Mouse (Mus musculus): ENCODE measurements around the gene Cib1. TPM values are rescaled to one million over a fixed set of nuclear protein-coding genes. Genes with fewer than 3 reads are reported as not detected.

Cib1 gene
- polyA plus RNA-seq, 1 experiment from 2014 or later, result 53.7 TPM

- Histone ChIP-seq H3K9me3 (replicated peaks; ENCODE audit: control insufficient read depth, low read length) (no peaks in the 10 kb centered on the region), H3K27ac (replicated peaks; ENCODE audit: low read depth, low read length) (no peak overlapping the region), H3K27me3 (ENCODE audit: control insufficient read depth, insufficient read depth, low read length) (no peaks in the 10 kb centered on the region), H3K4me2 (ENCODE audit: low read depth, low read length) (no peak overlapping the region), H3K4me3 (ENCODE audit: low read depth, low read length) (no peak overlapping the region), H3K4me1 (ENCODE audit: control insufficient read depth, insufficient read depth, low read length) (no peaks in the 10 kb centered on the region), H3K36me3 (replicated peaks; ENCODE audit: control insufficient read depth, insufficient read depth, low read depth, low read length) (no peaks in the 10 kb centered on the region), H3K9ac (replicated peaks; ENCODE audit: low read length) (no peak overlapping the region)
- DNase-seq (ENCODE audit: low spot score) (no peak), ATAC-seq (replicated peaks; ENCODE audit: insufficient number of reproducible peaks, low FRiP score, low TSS enrichment, low read depth) (no peak)
- WGBS, result 86% methylated on average over 4 of the region's 4 CpGs
Observed at GRCm38 (mm10) chr7:80210982-80211381, 21.6 kb downstream of the Cib1 start.

GRCm38 (mm10) chr7:80209669-80210068, 22.9 kb downstream of the Cib1 start:
- H3K27ac ChIP-seq (replicated peaks; ENCODE audit: low read depth, low read length), result no peak overlapping the region

GRCm38 (mm10) chr7:80208738-80209430, 23.7 kb downstream of the Cib1 start:
- no peak overlapping the region for H3K4me2 ChIP-seq (ENCODE audit: low read depth, low read length)
- no peaks in the 10 kb centered on the region for H3K9me3 ChIP-seq (replicated peaks; ENCODE audit: control insufficient read depth, low read length)
- H3K9ac ChIP-seq (replicated peaks; ENCODE audit: low read length), result no peak overlapping the region
- H3K4me1 ChIP-seq (ENCODE audit: control insufficient read depth, insufficient read depth, low read length), result no peaks in the 10 kb centered on the region
- ATAC-seq (replicated peaks; ENCODE audit: insufficient number of reproducible peaks, low FRiP score, low TSS enrichment, low read depth), result no peak
- no peak for DNase-seq (ENCODE audit: low spot score)
- no peaks in the 10 kb centered on the region for H3K27me3 ChIP-seq (ENCODE audit: control insufficient read depth, insufficient read depth, low read length)
- no peak overlapping the region for H3K27ac ChIP-seq (replicated peaks; ENCODE audit: low read depth, low read length)
- no peak overlapping the region for H3K4me3 ChIP-seq (ENCODE audit: low read depth, low read length)
- H3K36me3 ChIP-seq (replicated peaks; ENCODE audit: control insufficient read depth, insufficient read depth, low read depth, low read length), result no peaks in the 10 kb centered on the region
- WGBS, result 79% methylated on average over 10 of the region's 10 CpGs

More at GRCm38 (mm10) chr7:80209669-80210068, 22.9 kb downstream of the Cib1 start:
- DNase-seq (ENCODE audit: low spot score) (no peak), ATAC-seq (replicated peaks; ENCODE audit: insufficient number of reproducible peaks, low FRiP score, low TSS enrichment, low read depth) (no peak)
- H3K27me3 ChIP-seq (ENCODE audit: control insufficient read depth, insufficient read depth, low read length), result no peaks in the 10 kb centered on the region
- H3K9ac ChIP-seq (replicated peaks; ENCODE audit: low read length), result no peak overlapping the region
- H3K4me2 ChIP-seq (ENCODE audit: low read depth, low read length), result no peak overlapping the region
- H3K4me1 ChIP-seq (ENCODE audit: control insufficient read depth, insufficient read depth, low read length), result no peaks in the 10 kb centered on the region
- no peaks in the 10 kb centered on the region for H3K9me3 ChIP-seq (replicated peaks; ENCODE audit: control insufficient read depth, low read length)
- no peak overlapping the region for H3K4me3 ChIP-seq (ENCODE audit: low read depth, low read length)
- 77% methylated on average over 6 of the region's 6 CpGs for WGBS
- no peaks in the 10 kb centered on the region for H3K36me3 ChIP-seq (replicated peaks; ENCODE audit: control insufficient read depth, insufficient read depth, low read depth, low read length)

- Histone ChIP-seq H3K4me1 (ENCODE audit: control insufficient read depth, insufficient read depth, low read length) (no peaks in the 10 kb centered on the region), H3K4me2 (ENCODE audit: low read depth, low read length) (no peak overlapping the region), H3K27ac (replicated peaks; ENCODE audit: low read depth, low read length) (no peak overlapping the region), H3K27me3 (ENCODE audit: control insufficient read depth, insufficient read depth, low read length) (no peaks in the 10 kb centered on the region), H3K9me3 (replicated peaks; ENCODE audit: control insufficient read depth, low read length) (no peaks in the 10 kb centered on the region), H3K36me3 (replicated peaks; ENCODE audit: control insufficient read depth, insufficient read depth, low read depth, low read length) (no peaks in the 10 kb centered on the region), H3K4me3 (ENCODE audit: low read depth, low read length) (no peak overlapping the region), H3K9ac (replicated peaks; ENCODE audit: low read length) (no peak overlapping the region)
- peak; percentile 70; the same call in 1 of the 2 replicates for ATAC-seq (replicated peaks; ENCODE audit: insufficient number of reproducible peaks, low FRiP score, low TSS enrichment, low read depth)
- WGBS, result 84% methylated on average over 18 of the region's 18 CpGs
- no peak for DNase-seq (ENCODE audit: low spot score)
Observed at GRCm38 (mm10) chr7:80208026-80208642, 24.5 kb downstream of the Cib1 start.

DNA sequence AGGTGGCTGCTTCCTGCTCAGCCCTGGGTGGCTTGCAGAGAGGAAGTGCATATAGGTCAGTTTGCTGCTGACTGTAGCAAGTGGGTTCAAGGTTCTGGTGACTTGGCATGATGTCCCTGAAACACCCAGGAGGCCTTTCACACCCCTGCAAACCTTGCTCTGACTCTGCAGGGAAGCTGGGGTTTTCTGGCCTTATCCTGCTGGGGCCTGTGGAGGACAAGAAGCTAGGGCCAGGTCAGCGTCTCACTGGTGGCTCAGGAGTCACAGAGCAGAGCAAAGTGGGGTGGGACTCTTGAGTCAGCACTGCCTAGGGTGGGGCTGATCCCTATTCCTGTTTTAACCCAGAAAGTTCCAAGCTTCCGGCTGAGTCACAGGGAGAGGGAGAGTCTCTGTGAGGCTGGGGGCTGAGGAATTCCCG, 25.3 kb downstream of the Cib1 start:
- H3K27me3 ChIP-seq (ENCODE audit: control insufficient read depth, insufficient read depth, low read length), result no peaks in the 10 kb centered on the region
- no peaks in the 10 kb centered on the region for H3K36me3 ChIP-seq (replicated peaks; ENCODE audit: control insufficient read depth, insufficient read depth, low read depth, low read length)
- H3K9ac ChIP-seq (replicated peaks; ENCODE audit: low read length), result no peak overlapping the region
- no peaks in the 10 kb centered on the region for H3K4me1 ChIP-seq (ENCODE audit: control insufficient read depth, insufficient read depth, low read length)
- H3K4me3 ChIP-seq (ENCODE audit: low read depth, low read length), result no peak overlapping the region
- 0 out of 2 replicates have a peak overlapping the region, but pooled peaks have one; percentile 41 for H3K27ac ChIP-seq (replicated peaks; ENCODE audit: low read depth, low read length)
- WGBS, result 58% methylated on average over 3 of the region's 3 CpGs
- ATAC-seq (replicated peaks; ENCODE audit: insufficient number of reproducible peaks, low FRiP score, low TSS enrichment, low read depth) (no peak), DNase-seq (ENCODE audit: low spot score) (no peak)
- no peaks in the 10 kb centered on the region for H3K9me3 ChIP-seq (replicated peaks; ENCODE audit: control insufficient read depth, low read length)
- H3K4me2 ChIP-seq (ENCODE audit: low read depth, low read length), result no peak overlapping the region

GRCm38 (mm10) chr7:80205705-80206589, 26.7 kb downstream of the Cib1 start:
- DNase-seq (ENCODE audit: low spot score) (no peak), ATAC-seq (replicated peaks; ENCODE audit: insufficient number of reproducible peaks, low FRiP score, low TSS enrichment, low read depth) (no peak)
- Histone ChIP-seq H3K4me3 (ENCODE audit: low read depth, low read length) (no peak overlapping the region), H3K36me3 (replicated peaks; ENCODE audit: control insufficient read depth, insufficient read depth, low read depth, low read length) (no peaks in the 10 kb centered on the region), H3K9me3 (replicated peaks; ENCODE audit: control insufficient read depth, low read length) (no peaks in the 10 kb centered on the region), H3K27ac (replicated peaks; ENCODE audit: low read depth, low read length) (no peak overlapping the region), H3K9ac (replicated peaks; ENCODE audit: low read length) (no peak overlapping the region), H3K4me2 (ENCODE audit: low read depth, low read length) (no peak overlapping the region), H3K4me1 (ENCODE audit: control insufficient read depth, insufficient read depth, low read length) (no peaks in the 10 kb centered on the region), H3K27me3 (ENCODE audit: control insufficient read depth, insufficient read depth, low read length) (no peaks in the 10 kb centered on the region)
- WGBS, result 89% methylated on average over 12 of the region's 12 CpGs

DNA sequence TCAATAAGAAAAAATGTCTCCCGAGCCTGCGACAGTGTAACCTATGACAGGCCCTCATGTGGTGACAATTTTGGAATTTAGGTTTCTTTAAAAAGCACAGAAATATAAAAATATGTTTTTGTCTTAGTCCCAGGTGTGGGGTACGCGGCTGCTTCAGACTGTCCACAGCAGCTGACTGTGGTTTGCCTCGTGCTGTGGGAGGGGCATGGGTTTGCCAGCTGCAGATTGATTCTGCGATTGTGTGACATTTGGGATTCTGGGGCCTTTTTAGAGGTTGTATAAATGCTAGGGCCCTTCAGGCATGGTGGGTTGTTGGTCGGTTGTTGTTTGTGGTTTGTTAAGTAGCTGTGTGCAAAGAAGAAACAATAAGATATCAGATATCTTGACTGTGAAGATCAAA, 27.7 kb downstream of the Cib1 start:
- H3K36me3 ChIP-seq (replicated peaks; ENCODE audit: control insufficient read depth, insufficient read depth, low read depth, low read length), result no peaks in the 10 kb centered on the region
- H3K27ac ChIP-seq (replicated peaks; ENCODE audit: low read depth, low read length), result no peak overlapping the region
- no peaks in the 10 kb centered on the region for H3K4me1 ChIP-seq (ENCODE audit: control insufficient read depth, insufficient read depth, low read length)
- DNase-seq (ENCODE audit: low spot score) (no peak), ATAC-seq (replicated peaks; ENCODE audit: insufficient number of reproducible peaks, low FRiP score, low TSS enrichment, low read depth) (no peak)
- no peak overlapping the region for H3K4me2 ChIP-seq (ENCODE audit: low read depth, low read length)
- H3K9me3 ChIP-seq (replicated peaks; ENCODE audit: control insufficient read depth, low read length), result no peaks in the 10 kb centered on the region
- H3K27me3 ChIP-seq (ENCODE audit: control insufficient read depth, insufficient read depth, low read length), result no peaks in the 10 kb centered on the region
- no peak overlapping the region for H3K9ac ChIP-seq (replicated peaks; ENCODE audit: low read length)
- H3K4me3 ChIP-seq (ENCODE audit: low read depth, low read length), result no peak overlapping the region
- 78% methylated on average over 7 of the region's 7 CpGs for WGBS

Measured in embryonic facial prominence, embryonic 11.5 days (tissue).